ENCODE assay signal across 27 mouse cellular contexts in genomic region chr15:82225769-82226168, GRCm38 (mm10). TPM values are rescaled to one million over a fixed set of nuclear protein-coding genes. Genes with fewer than 3 reads are reported as not detected.
"Had no signal": no experiment of that assay in that cellular context is flagged by ENCODE, and none has a peak within 500 bp of the region (broad histone marks: within the 10 kb centered on the region; RNA-seq: fewer than 3 reads in every experiment).

No protein-coding gene starts in this region.

- ATAC-seq: liver, postnatal 0 days; midbrain, embryonic 13.5 days; midbrain, embryonic 16.5 days had no signal

- DNase-seq: kidney, adult 8-10 months; kidney, postnatal 10 days; kidney, postnatal 36 days; left cerebral cortex, postnatal 4 days; liver, postnatal 0 days; lung, embryonic 14.5 days; lung, postnatal 10 days; lung, postnatal 36 days; retina, postnatal 1 day; right cerebral cortex, postnatal 25 days; thymus, postnatal 25 days had no signal

- H3K9me3 ChIP-seq: kidney, embryonic 15.5 days; limb, embryonic 12.5 days; limb, embryonic 15.5 days; megakaryocyte, embryonic 14.5 days; midbrain, embryonic 10.5 days; midbrain, embryonic 13.5 days; neural tube, embryonic 13.5 days had no signal

- H3K36me3 ChIP-seq: kidney, embryonic 15.5 days; limb, embryonic 12.5 days; limb, embryonic 15.5 days; midbrain, embryonic 10.5 days; midbrain, embryonic 13.5 days; neural tube, embryonic 13.5 days had no signal

- H3K27ac ChIP-seq: kidney, embryonic 15.5 days; limb, embryonic 12.5 days; limb, embryonic 15.5 days; liver, embryonic 14.5 days; midbrain, embryonic 10.5 days; midbrain, embryonic 13.5 days; neural tube, embryonic 13.5 days; stomach, postnatal 0 days had no signal

- H3K9ac ChIP-seq: kidney, embryonic 15.5 days; limb, embryonic 12.5 days; limb, embryonic 15.5 days; liver, embryonic 14.5 days; liver, postnatal 0 days; lung, embryonic 14.5 days; midbrain, embryonic 13.5 days; neural tube, embryonic 13.5 days had no signal

- H3K4me3 ChIP-seq: kidney, embryonic 15.5 days; limb, embryonic 12.5 days; limb, embryonic 15.5 days; megakaryocyte, embryonic 14.5 days; midbrain, embryonic 10.5 days; midbrain, embryonic 13.5 days; myocyte; neural tube, embryonic 13.5 days had no signal

RNA-seq across cellular contexts. Expression of gene Tnfrsf13c, which starts 1.6 kb away (rescaled TPM):
- polyA plus RNA-seq: limb, embryonic 12.5 days; lung, embryonic 14.5 days; midbrain, embryonic 13.5 days; stomach, embryonic 14.5 days; stomach, postnatal 0 days had no signal

RNA-seq across cellular contexts. Expression of gene Shisa8, which starts 13.2 kb away (rescaled TPM):
- total RNA-seq: monocyte, adult 5-6 weeks had no signal

RNA-seq across cellular contexts. Expression of gene Cenpm, which starts 18.8 kb away (rescaled TPM):
- total RNA-seq: monocyte, adult 5-6 weeks; neutrophil, adult 5-6 weeks had no signal

RNA-seq across cellular contexts. Expression of gene 1500009C09Rik, which starts 26.4 kb away (rescaled TPM):
- total RNA-seq: monocyte, adult 5-6 weeks; neutrophil, adult 5-6 weeks had no signal
- polyA plus RNA-seq: limb, embryonic 12.5 days; limb, embryonic 15.5 days; liver, embryonic 11.5 days; liver, postnatal 0 days; lung, embryonic 14.5 days; myocyte; stomach, embryonic 14.5 days; thymus, postnatal 0 days had no signal

RNA-seq across cellular contexts. Expression of gene Sept3, which starts 48.9 kb away (rescaled TPM):
- total RNA-seq: neutrophil, adult 5-6 weeks had no signal
